Mouse (Mus musculus): ENCODE data around the gene Il18rap.
"Not testable (repeated sequence)": the region's sequence is repeated elsewhere in the genome, so short reads cannot be mapped to it uniquely, and the experiment has no call there.

Gene Il18rap

DNA sequence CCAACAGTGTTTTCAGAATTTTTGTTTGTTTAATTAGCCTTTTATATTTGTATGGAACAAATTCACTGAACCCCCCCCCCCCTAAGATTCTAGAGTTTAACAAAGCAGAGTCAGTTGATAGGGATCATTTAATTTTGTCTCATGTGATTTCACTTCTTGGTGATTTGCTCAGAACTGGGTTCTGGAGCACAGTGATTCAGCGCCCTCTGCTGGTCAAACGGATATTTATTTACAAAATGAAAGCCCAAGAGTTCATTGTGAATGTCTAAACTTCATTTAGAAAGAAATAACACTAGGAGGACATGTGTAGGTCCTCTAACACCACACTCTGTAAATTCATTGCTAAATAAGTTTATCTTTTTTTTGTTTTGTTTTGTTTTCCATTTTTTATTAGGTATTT, 29.5 kb downstream of the Il18rap start:
- peak; percentile 64 for DNase-seq (ENCODE audit: low read depth, low spot score)

DNA sequence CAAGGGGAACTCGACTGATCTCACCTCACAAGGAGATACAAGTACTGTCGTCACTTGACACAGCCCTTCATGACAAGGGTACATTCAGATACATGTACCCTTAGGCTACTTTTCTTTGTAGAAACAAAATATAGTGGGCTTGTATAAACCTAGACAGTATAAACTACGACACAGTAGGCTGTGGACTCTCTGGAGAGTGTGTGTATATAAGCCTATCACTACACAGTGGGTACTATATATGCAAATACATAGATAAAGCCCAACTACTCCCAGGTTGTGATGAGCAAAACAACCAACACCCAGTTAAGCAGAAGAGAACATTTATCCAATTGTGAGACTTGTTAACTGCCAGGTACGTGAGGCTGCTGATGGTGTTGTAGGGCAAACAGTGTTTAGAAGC, 31.5 kb downstream of the Il18rap start:
- DNase-seq (ENCODE audit: low read depth, low spot score): no peak

- no peak for DNase-seq (ENCODE audit: low read depth, low spot score)
These were observed 32.0 kb downstream of the Il18rap start for GRCm38 (mm10) chr1:40547064-40547572.

- no peak for DNase-seq (ENCODE audit: low read depth, low spot score)
These were observed 32.6 kb downstream of the Il18rap start for GRCm38 (mm10) chr1:40547762-40548161.

- DNase-seq (ENCODE audit: low read depth, low spot score): no peak
These were observed 54.2 kb downstream of the Il18rap start for GRCm38 (mm10) chr1:40569374-40569773.

DNA sequence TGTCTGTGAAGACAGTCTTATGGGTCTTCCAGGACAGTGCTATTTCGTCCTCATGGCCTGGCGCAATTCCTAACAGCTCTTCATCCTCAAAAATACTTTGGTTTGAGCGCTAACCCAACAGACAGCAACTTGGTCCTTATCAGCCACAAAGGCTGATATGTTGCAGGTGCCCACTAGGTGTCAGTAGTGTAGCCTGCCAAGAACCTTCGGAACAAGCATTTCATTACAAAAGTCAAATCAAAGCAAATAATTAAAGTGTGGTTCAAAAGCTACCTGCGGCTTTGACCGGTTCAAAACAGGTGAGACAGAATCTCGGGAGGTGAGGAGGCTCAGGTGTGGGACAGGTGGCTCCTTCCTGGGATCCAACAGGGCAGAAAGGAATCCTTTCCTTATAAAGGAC, 64.6 kb downstream of the Il18rap start, which contains the start of gene Slc9a4:
TSS of gene Slc9a4 (plus strand) at position 298 of the 400 bp plus-strand sequence.
- DNase-seq (ENCODE audit: low read depth, low spot score): peak; percentile 59

DNA sequence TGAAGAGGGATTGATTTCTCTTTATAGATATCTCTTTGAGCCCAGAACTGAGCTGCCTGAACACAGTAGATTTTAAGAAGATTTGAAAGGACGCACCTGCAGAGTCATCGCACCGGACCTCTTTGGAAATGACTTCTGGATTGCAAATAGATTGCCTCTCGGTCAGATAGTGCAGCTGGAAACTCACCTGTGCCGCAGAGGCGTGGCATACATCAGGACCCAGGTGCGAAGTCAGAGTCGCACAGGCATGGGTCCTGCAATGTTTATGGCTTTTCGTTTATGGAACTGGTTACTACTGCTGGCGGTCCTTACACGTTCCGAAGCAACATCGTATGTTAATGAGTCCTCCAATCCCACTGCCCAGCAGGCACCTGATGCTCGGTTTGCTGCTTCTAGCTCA, 65.1 kb downstream of the Il18rap start:
- DNase-seq (ENCODE audit: low read depth, low spot score): no peak

- DNase-seq (ENCODE audit: low read depth, low spot score): no peak
These were observed 71.6 kb downstream of the Il18rap start for GRCm38 (mm10) chr1:40586776-40587175.

DNA sequence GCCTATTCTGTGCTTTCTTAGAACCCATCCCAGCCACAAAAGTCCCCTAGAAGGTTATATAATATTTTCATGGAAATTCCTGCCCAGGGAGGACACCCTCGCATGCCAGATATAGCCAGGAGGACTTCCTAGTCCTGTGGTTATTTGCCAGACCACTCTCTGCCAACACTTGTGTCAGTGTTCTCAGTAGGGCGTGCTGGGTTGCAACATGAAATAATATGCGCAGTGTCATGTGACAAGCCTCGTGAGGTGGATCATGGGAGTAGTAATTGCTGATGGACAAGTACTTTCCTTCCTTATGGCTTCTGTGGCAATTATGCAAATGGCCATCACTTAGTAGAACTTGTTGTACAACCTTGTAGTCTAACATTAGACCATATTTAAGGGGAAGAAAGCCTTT, 75.8 kb downstream of the Il18rap start:
- no peak for DNase-seq (ENCODE audit: low read depth, low spot score)

GRCm38 (mm10) chr1:40597822-40598221, 82.7 kb downstream of the Il18rap start:
- DNase-seq (ENCODE audit: low read depth, low spot score): peak; percentile 78

DNA sequence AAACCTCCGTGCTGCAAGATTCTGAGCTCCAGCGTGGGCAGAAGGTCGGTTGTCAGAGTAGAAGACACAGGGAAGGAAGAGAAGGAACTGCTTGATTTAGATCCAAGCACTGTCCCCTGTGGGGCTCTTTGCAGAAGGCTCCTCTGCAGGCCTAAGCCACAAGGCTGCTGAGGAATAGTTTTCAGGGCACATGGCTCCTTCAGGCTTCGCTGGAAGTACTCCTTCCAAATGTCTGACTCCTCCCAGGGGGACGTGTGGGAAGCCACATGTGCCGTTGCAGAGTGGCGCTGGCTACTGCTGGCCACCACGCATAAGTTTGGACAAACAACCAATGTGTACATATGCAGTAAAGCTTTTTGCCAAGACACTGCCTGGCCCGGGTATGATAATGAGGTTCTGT, 84.5 kb downstream of the Il18rap start:
- not testable (repeated sequence) for DNase-seq (ENCODE audit: low read depth, low spot score)

DNA sequence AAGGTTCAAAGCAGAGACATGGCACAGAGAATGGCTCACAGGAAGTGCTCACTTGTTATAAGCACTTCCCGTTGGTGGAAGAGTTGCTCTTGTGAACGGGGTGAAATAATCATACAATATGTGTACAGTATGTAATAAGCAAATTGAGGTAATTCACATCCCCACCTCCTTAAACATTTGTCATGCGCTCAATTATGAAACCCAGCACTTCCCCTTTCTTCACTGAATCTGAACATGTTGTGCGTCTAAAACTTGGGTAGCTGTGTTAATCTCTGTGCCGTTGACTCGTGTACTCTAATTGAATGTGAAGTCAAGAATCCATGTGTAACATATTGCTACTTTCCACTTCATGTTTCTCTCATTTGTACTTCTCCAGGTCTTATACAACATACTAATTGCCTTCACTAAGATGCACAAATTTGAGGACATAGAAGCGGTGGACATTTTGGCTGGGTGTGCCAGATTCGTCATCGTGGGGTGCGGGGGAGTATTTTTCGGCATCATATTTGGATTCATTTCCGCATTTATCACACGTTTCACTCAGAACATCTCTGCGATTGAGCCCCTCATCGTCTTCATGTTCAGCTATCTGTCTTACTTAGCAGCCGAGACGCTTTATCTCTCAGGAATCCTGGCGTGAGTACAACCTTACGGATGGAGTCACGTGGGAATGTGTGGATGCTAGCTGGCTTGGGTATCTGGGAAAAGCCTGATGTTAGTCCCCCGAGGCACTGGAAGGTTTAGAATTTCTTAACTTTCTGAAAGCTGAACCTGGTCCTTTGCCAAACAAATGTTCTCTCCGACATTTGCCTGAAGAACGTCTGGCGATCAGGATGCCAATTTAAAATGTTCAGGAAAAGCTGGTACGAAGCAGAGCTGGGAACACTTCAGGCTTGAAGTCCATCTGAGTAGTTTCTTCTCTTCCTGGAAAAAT, 85.5 kb downstream of the Il18rap start:
- DNase-seq (ENCODE audit: low read depth, low spot score): peak; percentile 92

Measured in A20 (cell line).